Mouse (Mus musculus): ENCODE data around the gene Wdr47. TPM values are rescaled to one million over a fixed set of nuclear protein-coding genes. Genes with fewer than 3 reads are reported as not detected.
"Not testable (repeated sequence)": the region's sequence is repeated elsewhere in the genome, so short reads cannot be mapped to it uniquely, and the experiment has no call there.

The Wdr47 gene
- polyA plus RNA-seq, 1 experiment from 2014 or later = 6.8 TPM

DNA sequence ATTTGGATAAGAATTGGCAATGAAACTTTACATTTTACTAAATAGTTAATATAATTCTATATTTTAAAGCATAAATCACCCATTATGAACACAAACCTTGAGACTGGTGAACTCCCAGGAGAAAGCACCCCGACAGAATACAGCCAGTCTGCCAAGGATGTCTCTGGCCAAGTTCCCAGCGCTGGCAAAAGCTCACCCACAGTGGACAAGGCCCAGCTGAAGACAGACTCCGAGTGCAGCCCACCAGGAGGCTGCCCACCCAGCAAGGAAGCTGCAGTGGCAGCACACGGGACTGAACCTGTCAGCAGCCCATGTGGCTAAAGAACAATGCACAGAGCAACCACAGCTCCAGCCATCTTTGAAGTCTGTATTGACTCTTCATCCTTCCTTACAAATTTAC, 85.5 kb downstream of the Wdr47 start:
- Histone ChIP-seq H3K4me2 (ENCODE audit: low read length) (no peak overlapping the region), H3K9ac (ENCODE audit: low read depth, low read length) (no peak overlapping the region), H3K4me3 (replicated peaks; ENCODE audit: low read depth, low read length) (no peak overlapping the region), H3K9me3 (replicated peaks; ENCODE audit: low read length) (no peaks in the 10 kb centered on the region), H3K27me3 (ENCODE audit: insufficient read depth, low read length) (no peaks in the 10 kb centered on the region), H3K27ac (no peak overlapping the region), H3K4me1 (replicated peaks; ENCODE audit: insufficient read depth, low read length) (no peaks in the 10 kb centered on the region), H3K36me3 (ENCODE audit: insufficient read depth, low read length) (peaks cover 56% of the 10 kb centered on the region; the same call in 1 of the 2 replicates)
- 79% methylated on average over 4 of the region's 4 CpGs for WGBS
- ATAC-seq (replicated peaks; ENCODE audit: low FRiP score, low read depth) (no peak), DNase-seq (ENCODE audit: low spot score) (no peak)
- TF ChIP-seq CTCF (IDR thresholded peaks at IDR 0.05; ENCODE audit: low read depth) = no peak

- H3K4me1 ChIP-seq (replicated peaks; ENCODE audit: insufficient read depth, low read length) = no peaks in the 10 kb centered on the region
- no peak for ATAC-seq (replicated peaks; ENCODE audit: low FRiP score, low read depth)
- no peak for TF ChIP-seq CTCF (IDR thresholded peaks at IDR 0.05; ENCODE audit: low read depth)
- H3K4me3 ChIP-seq (replicated peaks; ENCODE audit: low read depth, low read length) = no peak overlapping the region
- H3K4me2 ChIP-seq (ENCODE audit: low read length) = no peak overlapping the region
- no peak for DNase-seq (ENCODE audit: low spot score)
- peaks cover 53% of the 10 kb centered on the region for H3K36me3 ChIP-seq (ENCODE audit: insufficient read depth, low read length)
- no peaks in the 10 kb centered on the region for H3K27me3 ChIP-seq (ENCODE audit: insufficient read depth, low read length)
- no peak overlapping the region for H3K9ac ChIP-seq (ENCODE audit: low read depth, low read length)
- 82% methylated on average over 4 of the region's 4 CpGs for WGBS
- no peaks in the 10 kb centered on the region for H3K9me3 ChIP-seq (replicated peaks; ENCODE audit: low read length)
- no peak overlapping the region for H3K27ac ChIP-seq
These were observed 89.9 kb downstream of the Wdr47 start for GRCm38 (mm10) chr3:108681004-108681403.

DNA sequence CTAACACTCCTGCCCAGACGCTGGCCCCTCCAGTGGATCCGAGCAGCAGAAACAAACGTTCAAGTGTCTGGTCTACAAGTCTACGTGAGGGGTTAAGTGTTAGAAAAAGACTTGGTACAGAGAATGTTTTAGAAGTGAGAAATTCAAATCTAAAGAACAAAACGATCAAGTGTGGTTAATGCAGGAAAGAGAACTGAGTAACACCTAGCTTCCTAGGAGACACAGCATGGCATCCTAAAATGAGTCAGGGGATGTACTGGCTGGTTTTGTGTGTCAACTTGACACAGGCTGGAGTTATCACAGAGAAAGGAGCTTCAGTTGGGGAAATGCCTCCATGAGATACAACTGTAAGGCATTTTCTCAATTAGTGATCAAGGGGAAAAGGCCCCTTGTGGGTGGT, 92.5 kb downstream of the Wdr47 start:
- not testable (repeated sequence) for H3K4me1 ChIP-seq (replicated peaks; ENCODE audit: insufficient read depth, low read length); DNase-seq (ENCODE audit: low spot score); H3K9ac ChIP-seq (ENCODE audit: low read depth, low read length); H3K27me3 ChIP-seq (ENCODE audit: insufficient read depth, low read length); H3K4me3 ChIP-seq (replicated peaks; ENCODE audit: low read depth, low read length); H3K27ac ChIP-seq; ATAC-seq (replicated peaks; ENCODE audit: low FRiP score, low read depth); H3K9me3 ChIP-seq (replicated peaks; ENCODE audit: low read length); H3K4me2 ChIP-seq (ENCODE audit: low read length)
- H3K36me3 ChIP-seq (ENCODE audit: insufficient read depth, low read length) = peaks cover 40% of the 10 kb centered on the region
- 89% methylated on average over 5 of the region's 5 CpGs for WGBS

- DNase-seq (ENCODE audit: low spot score) (no peak), ATAC-seq (replicated peaks; ENCODE audit: low FRiP score, low read depth) (no peak)
- Histone ChIP-seq H3K36me3 (ENCODE audit: insufficient read depth, low read length) (peaks cover 30% of the 10 kb centered on the region), H3K27ac (no peak overlapping the region), H3K4me1 (replicated peaks; ENCODE audit: insufficient read depth, low read length) (no peaks in the 10 kb centered on the region), H3K4me2 (ENCODE audit: low read length) (no peak overlapping the region), H3K27me3 (ENCODE audit: insufficient read depth, low read length) (no peaks in the 10 kb centered on the region), H3K4me3 (replicated peaks; ENCODE audit: low read depth, low read length) (no peak overlapping the region), H3K9ac (ENCODE audit: low read depth, low read length) (no peak overlapping the region), H3K9me3 (replicated peaks; ENCODE audit: low read length) (no peaks in the 10 kb centered on the region)
- TF ChIP-seq CTCF (IDR thresholded peaks at IDR 0.05; ENCODE audit: low read depth) = no peak
- WGBS = 94% methylated on average over 7 of the region's 7 CpGs
These were observed 94.6 kb downstream of the Wdr47 start for GRCm38 (mm10) chr3:108685701-108686100.

DNA sequence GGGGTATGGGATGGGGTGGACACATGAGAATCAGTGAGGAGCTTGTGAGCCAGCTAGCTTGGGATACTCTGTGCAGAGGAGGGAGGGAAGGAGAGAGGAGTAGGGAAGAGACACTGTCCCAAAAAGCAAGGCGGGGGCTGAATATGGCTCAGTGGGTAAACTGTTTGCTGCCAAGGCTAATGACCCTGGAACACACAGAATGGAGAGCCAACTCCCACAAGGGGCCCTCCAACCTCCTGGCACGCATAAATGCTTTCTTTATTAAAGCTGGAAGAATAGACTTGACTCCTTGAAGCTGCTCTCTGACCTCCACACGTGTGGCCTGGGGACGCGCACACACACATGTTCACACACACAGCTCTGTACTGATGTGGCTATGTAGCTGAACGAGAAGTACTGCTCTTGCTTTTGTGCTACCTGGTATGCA, 97.9 kb downstream of the Wdr47 start:
- Histone ChIP-seq H3K36me3 (ENCODE audit: insufficient read depth, low read length) (peaks cover 8% of the 10 kb centered on the region; the same call in 1 of the 2 replicates), H3K9me3 (replicated peaks; ENCODE audit: low read length) (no peaks in the 10 kb centered on the region), H3K27ac (no peak overlapping the region), H3K4me3 (replicated peaks; ENCODE audit: low read depth, low read length) (no peak overlapping the region), H3K4me2 (ENCODE audit: low read length) (no peak overlapping the region), H3K27me3 (ENCODE audit: insufficient read depth, low read length) (no peaks in the 10 kb centered on the region), H3K9ac (ENCODE audit: low read depth, low read length) (no peak overlapping the region), H3K4me1 (replicated peaks; ENCODE audit: insufficient read depth, low read length) (no peaks in the 10 kb centered on the region)
- no peak for ATAC-seq (replicated peaks; ENCODE audit: low FRiP score, low read depth)
- no peak for TF ChIP-seq CTCF (IDR thresholded peaks at IDR 0.05; ENCODE audit: low read depth)
- WGBS = 79% methylated on average over 6 of the region's 6 CpGs
- no peak for DNase-seq (ENCODE audit: low spot score)

- Histone ChIP-seq H3K36me3 (ENCODE audit: insufficient read depth, low read length) (peaks cover 11% of the 10 kb centered on the region; the same call in 1 of the 2 replicates), H3K9me3 (replicated peaks; ENCODE audit: low read length) (no peaks in the 10 kb centered on the region), H3K4me2 (ENCODE audit: low read length) (no peak overlapping the region), H3K27me3 (ENCODE audit: insufficient read depth, low read length) (no peaks in the 10 kb centered on the region), H3K9ac (ENCODE audit: low read depth, low read length) (no peak overlapping the region), H3K4me3 (replicated peaks; ENCODE audit: low read depth, low read length) (no peak overlapping the region), H3K27ac (no peak overlapping the region), H3K4me1 (replicated peaks; ENCODE audit: insufficient read depth, low read length) (no peaks in the 10 kb centered on the region)
- ATAC-seq (replicated peaks; ENCODE audit: low FRiP score, low read depth) (no peak), DNase-seq (ENCODE audit: low spot score) (no peak)
- WGBS = 82% methylated on average over 8 of the region's 8 CpGs
- TF ChIP-seq CTCF (IDR thresholded peaks at IDR 0.05; ENCODE audit: low read depth) = no peak
These were observed 98.4 kb downstream of the Wdr47 start for GRCm38 (mm10) chr3:108689446-108689845.

- peaks cover 13% of the 10 kb centered on the region; the same call in 1 of the 2 replicates for H3K36me3 ChIP-seq (ENCODE audit: insufficient read depth, low read length)
- 70% methylated on average over 4 of the region's 4 CpGs for WGBS
- H3K4me3 ChIP-seq (replicated peaks; ENCODE audit: low read depth, low read length) = no peak overlapping the region
- no peaks in the 10 kb centered on the region for H3K9me3 ChIP-seq (replicated peaks; ENCODE audit: low read length)
- no peaks in the 10 kb centered on the region for H3K4me1 ChIP-seq (replicated peaks; ENCODE audit: insufficient read depth, low read length)
- no peak for TF ChIP-seq CTCF (IDR thresholded peaks at IDR 0.05; ENCODE audit: low read depth)
- H3K4me2 ChIP-seq (ENCODE audit: low read length) = no peak overlapping the region
- no peak for ATAC-seq (replicated peaks; ENCODE audit: low FRiP score, low read depth)
- no peak overlapping the region for H3K9ac ChIP-seq (ENCODE audit: low read depth, low read length)
- no peak overlapping the region for H3K27ac ChIP-seq
- DNase-seq (ENCODE audit: low spot score) = peak; percentile 5
- no peaks in the 10 kb centered on the region for H3K27me3 ChIP-seq (ENCODE audit: insufficient read depth, low read length)
These were observed 98.9 kb downstream of the Wdr47 start for GRCm38 (mm10) chr3:108689979-108690378.
